8 mouse cellular contexts compared by ENCODE assay signal in genomic region chr2:14055566-14056331, GRCm38 (mm10). TPM values are rescaled to one million over a fixed set of nuclear protein-coding genes. Genes with fewer than 3 reads are reported as not detected.
A peak's percentile ranks its signal among the peaks of the same experiment; 100 is the strongest.
DNase-seq lines count a peak whose midpoint lies in the region; ATAC-seq and TF ChIP-seq lines count a peak whose summit lies in the region.

TSS of gene Hacd1 (minus strand) at chr2:14056135.

- H3K36me3 ChIP-seq in embryonic facial prominence, embryonic 13.5 days = no peaks in the 10 kb centered on the region
- H3K36me3 ChIP-seq in heart, adult 2 months (ENCODE audit: control insufficient read depth, insufficient read depth, low read length) = no peaks in the 10 kb centered on the region
- H3K36me3 ChIP-seq in limb, embryonic 15.5 days = no peaks in the 10 kb centered on the region
- H3K36me3 ChIP-seq in midbrain, postnatal 0 days (ENCODE audit: insufficient read depth, low read length) = no peaks in the 10 kb centered on the region

- H3K27me3 ChIP-seq in embryonic facial prominence, embryonic 13.5 days = no peaks in the 10 kb centered on the region
- H3K27me3 ChIP-seq in heart, adult 2 months (ENCODE audit: control insufficient read depth, insufficient read depth, low read length) = no peaks in the 10 kb centered on the region
- no peaks in the 10 kb centered on the region for H3K27me3 ChIP-seq in limb, embryonic 15.5 days
- H3K27me3 ChIP-seq in midbrain, postnatal 0 days (ENCODE audit: insufficient read depth, low read length) = no peaks in the 10 kb centered on the region

- no peak for TF ChIP-seq POLR2A in heart, adult 2 months (IDR thresholded peaks at IDR 0.05; ENCODE audit: insufficient read depth, low read depth, low read length)

- WGBS in embryonic facial prominence, embryonic 13.5 days = under 1% methylated on average over 98 of the region's 101 CpGs
- under 1% methylated on average over 91 of the region's 101 CpGs for WGBS in heart, adult 2 months
- WGBS in limb, embryonic 15.5 days = under 1% methylated on average over 85 of the region's 101 CpGs
- WGBS in midbrain, postnatal 0 days = under 1% methylated on average over 64 of the region's 101 CpGs

- H3K27ac ChIP-seq in embryonic facial prominence, embryonic 13.5 days = peak within 1 kb of the TSS; percentile 83
- H3K27ac ChIP-seq in heart, adult 2 months = peak within 1 kb of the TSS; percentile 88
- peak within 1 kb of the TSS; percentile 82 for H3K27ac ChIP-seq in limb, embryonic 15.5 days
- H3K27ac ChIP-seq in midbrain, postnatal 0 days (ENCODE audit: low read depth, low read length) = peak within 1 kb of the TSS; percentile 91

- H3K79me2 ChIP-seq in heart, adult 2 months (replicated peaks; ENCODE audit: control insufficient read depth, insufficient read depth, low read length) = no peaks in the 10 kb centered on the region

- H3K4me1 ChIP-seq in embryonic facial prominence, embryonic 13.5 days = peaks cover 9% of the 10 kb centered on the region
- no peaks in the 10 kb centered on the region for H3K4me1 ChIP-seq in heart, adult 2 months (ENCODE audit: control insufficient read depth, insufficient read depth, low read length)
- H3K4me1 ChIP-seq in limb, embryonic 15.5 days = peaks cover 4% of the 10 kb centered on the region
- no peaks in the 10 kb centered on the region for H3K4me1 ChIP-seq in midbrain, postnatal 0 days (ENCODE audit: insufficient read depth, low read length)

- peak within 1 kb of the TSS; percentile 74 for H3K4me3 ChIP-seq in embryonic facial prominence, embryonic 13.5 days
- H3K4me3 ChIP-seq in heart, adult 2 months = peak within 1 kb of the TSS; percentile 79
- peak within 1 kb of the TSS; percentile 84 for H3K4me3 ChIP-seq in limb, embryonic 15.5 days
- H3K4me3 ChIP-seq in midbrain, postnatal 0 days (ENCODE audit: low read depth, low read length) = peak within 1 kb of the TSS; percentile 75

- H3K4me2 ChIP-seq in embryonic facial prominence, embryonic 13.5 days = peak within 1 kb of the TSS; percentile 73
- peak within 1 kb of the TSS; percentile 82 for H3K4me2 ChIP-seq in limb, embryonic 15.5 days
- peak within 1 kb of the TSS; percentile 75 for H3K4me2 ChIP-seq in midbrain, postnatal 0 days (ENCODE audit: low read depth, low read length, poor library complexity, severe bottlenecking)

- peak; percentile 52 to 68 for DNase-seq in urinary bladder, adult 18-20 months (ENCODE audit: low spot score in 2 of 2)
- no peak for DNase-seq in urinary bladder, postnatal 10 days (ENCODE audit: low spot score)
- peak; percentile 84 to 87 for DNase-seq in heart, adult 2 months
- peak; percentile 75 for DNase-seq in kidney, adult 9 months
- peak; percentile 93 for DNase-seq in midbrain, postnatal 0 days (ENCODE audit: low spot score)
- peak; percentile 15 to 36 for DNase-seq in spleen, postnatal 14 days (ENCODE audit: low spot score in 2 of 2)

- peak within 1 kb of the TSS; percentile 79 for H3K9ac ChIP-seq in embryonic facial prominence, embryonic 13.5 days
- H3K9ac ChIP-seq in heart, adult 2 months (ENCODE audit: low read depth, low read length) = peak within 1 kb of the TSS; percentile 71
- peak within 1 kb of the TSS; percentile 63 for H3K9ac ChIP-seq in limb, embryonic 15.5 days
- peak within 1 kb of the TSS; percentile 71 for H3K9ac ChIP-seq in midbrain, postnatal 0 days (replicated peaks; ENCODE audit: low read length, poor library complexity, severe bottlenecking)

- no peak for TF ChIP-seq EP300 in heart, adult 2 months (IDR thresholded peaks at IDR 0.05; ENCODE audit: insufficient read depth, low read depth, low read length)

- no peaks in the 10 kb centered on the region for H3K9me3 ChIP-seq in embryonic facial prominence, embryonic 13.5 days
- H3K9me3 ChIP-seq in limb, embryonic 15.5 days = no peaks in the 10 kb centered on the region
- H3K9me3 ChIP-seq in midbrain, postnatal 0 days (ENCODE audit: low read length) = no peaks in the 10 kb centered on the region

- no peak for TF ChIP-seq CTCF in heart, adult 2 months (IDR thresholded peaks at IDR 0.05)
- TF ChIP-seq CTCF in midbrain, postnatal 0 days (IDR thresholded peaks at IDR 0.05) = no peak

- intact Hi-C loops in heart, adult 2 months (cut with DNase I) = loop anchor here (1.0 to 10.0 kb wide), 2 partner anchors 18 to 781 kb away; partner anchors contain the start of gene Rsu1

- peak; percentile 81 for ATAC-seq in embryonic facial prominence, embryonic 13.5 days (ENCODE audit: insufficient number of reproducible peaks, insufficient read depth, low FRiP score, low TSS enrichment, low read depth)
- ATAC-seq in limb, embryonic 15.5 days (ENCODE audit: insufficient number of reproducible peaks, low FRiP score, low TSS enrichment, low read depth) = peak; percentile 83
- peak; percentile 93 for ATAC-seq in midbrain, postnatal 0 days (ENCODE audit: low FRiP score)

RNA-seq across cellular contexts. Expression of gene Hacd1, which starts in this region (rescaled TPM):
- 55.6 and 61.5 TPM in 2 replicates for polyA plus RNA-seq in embryonic facial prominence, embryonic 13.5 days (2015; fragmentation: Nextera tagmentation; extraction: Ambion mirVana)
- total RNA-seq in heart, adult 2 months (2021) = 10 to 100 TPM; 69.3 to 71.0 TPM
- polyA plus RNA-seq in heart, adult 2 months (2012; rRNA removed) = 95.8 and 170 TPM in 2 replicates
- polyA plus RNA-seq in limb, embryonic 15.5 days (2015; fragmentation: Nextera tagmentation; extraction: Ambion mirVana) = 58.0 and 77.5 TPM in 2 replicates
- 51.2 and 66.4 TPM in 2 replicates for total RNA-seq in midbrain, postnatal 0 days (2014; rRNA removed)
- polyA plus RNA-seq in midbrain, postnatal 0 days (2015; fragmentation: Nextera tagmentation; extraction: Ambion mirVana) = 81.5 and 83.4 TPM in 2 replicates
